Mouse (Mus musculus) adrenal gland, adult 8-10 months (tissue): ENCODE results near the gene Tsc22d3. TPM values are rescaled to one million over a fixed set of nuclear protein-coding genes. Genes with fewer than 3 reads are reported as not detected.
A peak's percentile ranks its signal among the peaks of the same experiment; 100 is the strongest.
"Not testable (repeated sequence)": the region's sequence is repeated elsewhere in the genome, so short reads cannot be mapped to it uniquely, and the experiment has no call there.

Source experiments
- DNase-seq: peaks from one replicate; pipeline ENCODE4 v3.0.0; 2022
- total RNA-seq, 4 experiments: library from RNA; stranded (reverse); gene quantifications; 2 replicates each; pipeline ENCODE4 v1.2.4; 2022

Gene Tsc22d3
- total RNA-seq, 4 experiments from 2014 or later, result 95.1 to 116 (median 103) TPM

DNA sequence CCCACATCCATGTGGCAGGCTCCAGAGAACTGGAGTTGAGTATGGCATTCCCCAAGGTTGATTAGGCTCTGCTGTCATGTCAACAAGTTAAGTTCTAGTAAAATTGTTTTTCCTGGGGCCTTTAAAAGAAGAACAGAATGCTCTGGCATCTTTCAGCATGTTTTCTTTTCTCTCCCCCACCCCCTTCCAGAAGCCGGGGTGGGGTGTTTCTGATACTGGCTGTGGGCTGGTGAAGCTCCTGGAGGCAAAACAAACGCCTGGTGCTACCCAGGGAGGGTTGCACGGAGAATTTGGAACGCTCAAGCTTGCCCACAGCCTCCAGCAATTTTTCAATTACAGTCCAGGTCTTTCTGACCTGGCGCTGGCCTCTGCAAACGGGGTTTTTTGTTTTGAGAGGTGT lies 73.2 kb downstream of the Tsc22d3 start:
- DNase-seq, result no peak

DNA sequence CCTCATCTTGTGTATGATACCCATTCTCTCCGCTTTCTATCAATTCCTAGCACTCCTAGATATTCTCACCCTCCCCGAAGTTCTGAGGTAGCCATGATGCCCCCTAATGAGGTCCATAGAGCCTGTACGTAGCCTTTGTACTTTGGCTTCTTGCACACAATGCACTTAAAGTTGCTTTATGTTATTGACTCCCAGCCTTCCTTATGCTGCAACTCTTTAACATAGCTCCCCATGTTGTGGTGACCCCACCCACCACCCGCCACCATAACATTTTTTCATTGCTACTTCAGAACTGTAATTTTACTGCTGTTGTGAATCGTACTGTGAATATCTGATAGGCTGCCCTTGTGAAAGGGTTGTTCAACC lies 74.2 kb downstream of the Tsc22d3 start:
- no peak for DNase-seq

DNA sequence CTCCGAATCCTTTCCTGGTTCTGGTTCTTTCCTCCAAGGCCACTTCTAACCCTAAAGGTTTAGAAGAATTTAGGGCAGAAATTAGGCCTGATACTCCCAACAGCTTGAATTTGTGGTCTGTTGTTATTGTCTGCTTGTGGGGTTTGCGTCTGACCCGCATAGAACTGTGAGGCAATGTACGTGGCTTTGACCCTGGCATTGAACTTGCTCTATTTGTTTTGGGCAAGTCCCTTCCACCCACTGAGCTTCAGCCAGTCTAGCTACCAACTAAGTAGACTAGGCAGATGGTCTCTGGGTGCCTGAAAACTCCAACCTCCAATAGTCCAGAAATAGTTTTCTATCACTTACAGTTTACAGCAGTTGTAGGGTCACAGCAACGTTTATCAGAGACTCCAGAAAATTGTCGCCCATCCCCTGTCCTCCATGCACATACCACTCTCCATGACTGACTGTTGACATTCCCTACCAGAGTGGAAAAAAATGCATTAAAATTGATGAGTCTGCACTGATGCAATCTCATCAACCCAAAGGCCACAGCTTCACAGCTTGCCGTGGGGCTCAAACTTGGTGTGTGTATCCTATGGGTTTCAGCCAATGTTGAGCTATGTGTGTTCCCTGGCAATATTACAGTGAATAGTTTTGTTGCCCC lies 74.7 kb downstream of the Tsc22d3 start:
- no peak for DNase-seq

DNA sequence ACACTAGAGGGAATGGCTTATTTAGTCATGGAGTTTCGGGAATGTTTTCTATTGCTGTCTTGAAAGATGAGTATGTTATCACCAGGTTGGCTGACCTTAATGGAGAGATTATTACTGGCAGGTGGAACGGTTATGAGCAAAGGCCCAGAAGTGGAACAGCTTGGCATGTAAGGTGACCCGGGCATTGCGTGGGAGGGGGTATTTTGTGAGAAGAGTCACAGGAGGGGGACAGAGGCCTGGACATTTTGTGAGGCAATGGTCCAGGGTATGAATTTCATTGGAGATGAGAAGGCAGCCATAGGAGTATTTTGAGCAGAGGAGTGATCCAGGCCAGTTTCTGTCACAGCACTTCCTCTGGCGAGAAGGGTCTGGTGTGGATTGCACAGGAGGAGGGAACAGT lies 76.2 kb downstream of the Tsc22d3 start:
- no peak for DNase-seq

DNA sequence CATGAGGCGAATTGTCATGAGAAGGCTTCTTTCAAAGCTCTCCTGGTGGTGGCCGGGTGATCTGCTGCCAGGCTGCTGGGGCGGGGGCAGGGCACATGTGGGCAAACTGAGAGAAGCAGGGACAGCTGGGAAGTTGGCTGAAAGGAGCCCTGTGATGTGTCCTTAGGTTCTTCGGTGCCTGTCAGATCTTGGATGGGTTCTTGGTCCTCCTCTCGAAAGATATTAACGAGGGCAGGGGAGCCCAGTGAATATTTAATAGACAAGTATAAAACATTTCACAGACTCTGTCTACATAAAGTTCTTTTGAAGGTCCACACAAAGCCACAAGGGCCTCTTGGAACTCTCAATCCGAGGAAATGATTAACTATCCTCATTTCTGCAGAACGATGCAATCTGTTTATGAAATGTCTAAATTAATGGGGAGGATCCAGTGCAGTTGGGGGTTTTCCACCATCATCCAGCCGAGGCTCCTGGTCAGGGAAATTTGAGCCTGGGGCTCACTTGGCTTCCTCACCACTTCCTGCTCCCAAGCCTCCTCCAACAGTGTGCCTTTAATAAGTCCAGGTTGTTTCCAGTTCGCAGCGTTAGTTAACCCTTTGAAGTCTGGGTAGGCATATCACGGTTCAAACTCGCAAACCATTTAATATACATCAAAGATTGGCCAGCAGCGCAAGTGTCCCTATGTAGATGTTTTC lies 78.2 kb downstream of the Tsc22d3 start:
- no peak for DNase-seq

DNA sequence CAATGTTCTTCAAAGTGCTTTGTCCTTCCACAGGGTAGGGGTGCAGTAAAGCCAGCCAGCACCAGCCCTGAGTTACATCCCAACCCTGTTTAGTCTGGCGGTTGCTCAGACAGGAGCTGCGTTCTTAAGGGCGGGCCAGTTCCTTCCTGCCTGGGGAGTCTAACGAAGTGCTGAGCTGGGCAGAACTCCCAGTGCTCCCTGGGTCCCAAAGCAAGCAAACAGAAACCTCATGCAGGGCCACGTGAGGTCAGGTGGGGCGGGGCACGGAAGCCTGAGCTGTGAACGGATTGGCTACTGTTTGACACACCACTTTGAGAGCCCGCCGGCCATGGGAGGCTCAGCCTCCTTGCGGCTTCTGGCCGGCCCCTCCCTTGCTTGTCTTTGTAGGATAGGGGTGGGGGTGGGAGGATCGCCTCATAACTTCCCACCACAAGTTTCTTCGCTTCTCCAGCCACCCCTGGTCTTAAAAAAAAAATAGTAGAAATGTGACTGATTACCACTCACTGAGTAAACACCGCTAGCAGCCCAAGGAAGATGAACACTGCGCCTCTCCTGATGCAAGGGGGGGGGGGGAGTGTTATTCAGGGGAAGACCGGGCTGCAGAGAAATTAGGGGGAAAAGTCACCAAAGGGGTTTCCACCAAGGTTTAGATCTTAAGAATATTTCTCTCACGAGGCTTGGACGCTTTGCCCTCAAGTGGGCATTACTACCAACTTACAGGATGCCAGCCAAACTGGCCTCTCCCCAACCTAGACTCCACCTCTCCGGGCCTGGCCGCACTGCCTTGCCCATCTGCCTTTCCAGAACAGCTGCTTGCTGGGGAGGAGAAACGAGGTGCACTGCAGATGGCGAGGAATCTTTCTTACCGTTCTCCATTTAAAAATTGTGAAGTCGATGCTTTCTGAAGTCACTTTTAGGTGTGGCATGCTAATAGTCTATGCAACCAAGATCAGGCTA lies 80.0 kb downstream of the Tsc22d3 start:
- peak; percentile 91 for DNase-seq

DNA sequence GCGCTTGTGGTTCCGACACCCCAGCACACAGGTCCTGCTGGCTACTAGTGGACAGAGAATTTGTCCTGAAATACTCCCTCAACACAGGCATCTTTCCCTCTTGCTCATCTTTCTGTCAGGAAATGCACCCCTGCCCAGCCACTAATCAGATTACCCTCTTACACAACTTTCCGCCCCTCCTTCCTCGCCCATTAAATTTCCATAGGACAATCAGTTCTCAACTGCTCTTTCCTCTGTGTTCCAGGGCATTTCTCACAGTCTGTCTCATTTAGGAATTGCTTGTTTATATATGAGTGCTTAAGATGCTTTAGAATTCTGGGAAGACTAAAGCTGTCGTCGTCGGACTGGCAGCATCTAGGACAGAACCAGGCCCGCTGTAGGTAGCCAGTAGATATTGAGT lies 82.1 kb downstream of the Tsc22d3 start:
- DNase-seq, result no peak

DNA sequence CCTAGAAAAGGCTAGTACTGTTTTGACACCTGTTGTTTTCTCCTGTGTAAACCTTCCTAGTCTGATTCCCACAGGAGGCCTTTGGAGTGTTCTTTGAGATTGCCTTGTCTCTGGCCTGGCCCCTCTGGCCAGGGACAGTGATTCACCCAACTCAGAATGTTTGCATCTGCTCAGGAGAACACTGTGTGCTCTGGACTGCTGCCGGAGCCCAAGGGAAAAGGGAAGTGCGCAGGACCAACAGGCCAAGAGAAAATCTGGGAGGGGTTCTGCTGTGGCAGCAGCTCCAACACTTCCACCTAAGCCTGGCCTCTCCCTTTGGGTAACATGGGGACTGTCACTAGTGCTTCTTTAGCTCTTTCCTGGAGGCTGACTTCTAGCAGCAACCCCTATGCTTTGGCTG lies 87.1 kb downstream of the Tsc22d3 start:
- DNase-seq, result no peak

DNA sequence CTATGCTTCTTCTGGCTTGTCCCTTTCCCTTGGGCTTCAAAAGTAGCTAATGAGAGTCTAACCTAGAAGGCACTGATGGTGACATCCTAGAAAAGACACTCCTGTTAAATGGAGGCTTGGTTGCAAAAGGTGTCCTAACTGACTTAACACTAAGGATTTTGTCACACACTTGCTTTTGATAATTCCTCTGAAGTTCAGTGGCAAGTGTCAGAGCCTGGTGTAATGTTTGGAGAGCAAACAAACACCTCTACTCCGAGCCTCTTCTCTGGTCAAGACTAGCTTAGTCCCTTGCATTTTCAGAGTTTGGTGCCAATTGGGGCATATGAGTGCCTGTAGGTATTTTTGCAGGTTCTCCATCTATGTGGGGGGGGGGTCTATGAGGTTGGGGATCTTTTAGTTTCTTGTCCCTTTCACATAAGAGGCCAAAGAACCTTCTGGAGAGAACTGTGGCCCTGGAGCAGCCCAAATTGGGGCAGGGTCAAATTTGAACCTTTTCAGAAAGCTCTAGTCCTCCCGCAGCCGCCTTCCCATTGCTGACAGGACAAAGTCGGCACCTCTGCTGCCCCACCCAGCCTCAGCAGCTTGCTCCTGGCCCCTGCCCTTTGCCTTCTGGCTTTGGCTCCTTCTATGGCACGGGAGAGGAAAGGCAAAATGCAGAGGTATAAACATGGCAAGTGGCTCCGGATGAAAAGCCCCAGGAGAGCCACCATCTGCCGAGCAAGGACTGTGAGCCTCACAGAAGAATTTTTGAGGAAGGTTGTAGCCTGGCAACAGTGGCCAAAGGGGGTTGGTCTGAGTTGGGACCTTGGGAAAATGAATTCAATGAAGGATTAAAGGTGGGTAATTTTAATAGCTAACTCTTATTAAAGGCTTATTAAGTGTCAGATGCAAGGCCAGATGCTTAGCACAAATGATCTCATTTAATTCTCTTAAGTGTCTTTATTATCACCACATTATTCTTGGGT lies 88.5 kb downstream of the Tsc22d3 start:
- no peak for DNase-seq

DNA sequence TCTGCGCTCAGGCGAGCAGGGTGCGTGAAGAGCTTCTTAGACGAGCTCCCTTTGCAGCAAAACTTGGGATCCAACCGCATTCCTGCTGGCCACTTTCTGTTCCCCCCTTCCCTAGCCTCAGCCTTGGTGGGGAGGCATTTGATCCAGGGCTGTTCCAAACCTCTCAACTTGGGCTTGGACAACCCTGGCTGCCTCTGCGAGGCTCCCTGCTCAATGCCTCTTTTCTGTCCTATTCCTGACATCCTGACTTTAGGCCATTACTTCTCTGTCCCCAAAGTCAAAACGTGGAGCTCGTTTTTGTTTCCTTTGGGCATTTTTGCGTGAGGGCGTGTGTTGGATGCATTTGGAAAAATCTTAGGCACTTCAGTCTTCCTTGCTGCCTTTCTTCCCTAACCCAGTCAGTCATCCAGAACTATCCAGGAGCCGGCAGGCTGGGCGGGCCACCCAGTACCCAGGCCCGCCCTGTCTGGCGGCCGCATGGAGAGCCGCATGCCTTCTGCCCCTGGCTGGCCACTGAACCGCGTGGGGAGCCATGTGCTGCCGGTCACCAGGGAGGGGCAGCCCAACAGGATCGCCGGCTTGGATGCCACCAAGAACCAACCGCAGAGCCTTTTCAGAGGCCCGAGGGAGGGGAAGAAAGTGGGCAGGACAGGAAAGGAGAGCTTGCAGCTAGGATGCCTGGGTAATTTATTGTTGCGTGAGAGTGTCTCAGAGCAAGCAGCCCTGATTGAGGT lies 89.6 kb downstream of the Tsc22d3 start:
- peak; percentile 78 for DNase-seq

DNA sequence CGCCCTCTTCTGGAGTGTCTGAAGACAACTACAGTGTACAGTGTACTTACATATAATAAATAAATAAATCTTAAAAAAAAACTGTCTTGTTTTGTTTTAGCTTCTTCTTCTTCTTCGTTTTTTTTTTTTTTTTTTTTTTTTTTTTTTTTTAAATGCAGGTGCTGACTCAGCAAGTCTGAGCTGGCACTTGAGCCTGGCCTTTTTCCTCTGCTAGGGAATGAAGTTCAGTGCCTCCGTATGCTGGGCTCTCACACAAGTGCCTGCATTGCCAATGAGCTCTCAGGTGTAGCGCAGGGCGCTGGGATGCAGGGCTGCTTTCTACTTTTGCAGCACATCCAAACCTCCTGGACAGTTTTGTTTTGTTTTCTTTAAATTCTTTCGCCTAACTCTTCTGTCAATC lies 90.6 kb downstream of the Tsc22d3 start:
- no peak for DNase-seq

DNA sequence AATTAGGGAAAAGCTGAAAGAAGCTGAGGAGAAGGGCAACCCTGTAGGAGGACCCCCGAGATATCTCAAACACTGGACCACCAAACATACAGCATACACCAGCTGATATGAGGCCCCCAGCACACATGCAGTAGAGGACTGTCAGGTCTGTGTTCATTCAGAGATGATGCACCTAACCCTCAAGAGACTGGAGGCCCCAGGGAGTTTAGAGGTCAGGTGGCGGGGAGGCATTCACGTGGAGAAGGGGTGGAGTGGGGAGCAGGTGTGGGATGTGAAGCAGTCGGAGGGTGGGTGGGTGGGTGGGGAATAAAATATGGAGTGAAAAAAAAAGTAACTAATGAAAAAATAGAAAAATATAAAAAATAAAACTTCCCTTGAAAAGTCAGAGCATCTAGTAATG lies 91.7 kb downstream of the Tsc22d3 start:
- not testable (repeated sequence) for DNase-seq

DNA sequence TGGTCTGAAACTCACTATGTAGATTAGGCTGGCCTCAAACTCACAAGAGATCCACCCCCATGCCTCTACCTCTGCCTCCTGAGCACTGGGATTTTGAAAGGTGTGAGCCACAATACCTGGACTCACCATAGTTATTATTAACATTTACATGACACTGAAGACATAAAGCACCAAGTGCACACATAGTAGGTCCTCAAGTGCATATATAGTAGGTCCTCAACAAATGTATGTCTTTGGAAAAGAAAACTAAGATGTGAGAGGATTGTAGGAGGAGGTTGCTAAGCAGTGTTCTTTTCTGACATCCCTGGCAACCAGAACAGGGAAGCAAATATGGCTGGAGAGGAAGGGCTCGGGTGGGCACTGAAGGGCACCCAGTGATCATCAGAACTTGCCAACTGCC lies 93.1 kb downstream of the Tsc22d3 start:
- DNase-seq, result no peak

DNA sequence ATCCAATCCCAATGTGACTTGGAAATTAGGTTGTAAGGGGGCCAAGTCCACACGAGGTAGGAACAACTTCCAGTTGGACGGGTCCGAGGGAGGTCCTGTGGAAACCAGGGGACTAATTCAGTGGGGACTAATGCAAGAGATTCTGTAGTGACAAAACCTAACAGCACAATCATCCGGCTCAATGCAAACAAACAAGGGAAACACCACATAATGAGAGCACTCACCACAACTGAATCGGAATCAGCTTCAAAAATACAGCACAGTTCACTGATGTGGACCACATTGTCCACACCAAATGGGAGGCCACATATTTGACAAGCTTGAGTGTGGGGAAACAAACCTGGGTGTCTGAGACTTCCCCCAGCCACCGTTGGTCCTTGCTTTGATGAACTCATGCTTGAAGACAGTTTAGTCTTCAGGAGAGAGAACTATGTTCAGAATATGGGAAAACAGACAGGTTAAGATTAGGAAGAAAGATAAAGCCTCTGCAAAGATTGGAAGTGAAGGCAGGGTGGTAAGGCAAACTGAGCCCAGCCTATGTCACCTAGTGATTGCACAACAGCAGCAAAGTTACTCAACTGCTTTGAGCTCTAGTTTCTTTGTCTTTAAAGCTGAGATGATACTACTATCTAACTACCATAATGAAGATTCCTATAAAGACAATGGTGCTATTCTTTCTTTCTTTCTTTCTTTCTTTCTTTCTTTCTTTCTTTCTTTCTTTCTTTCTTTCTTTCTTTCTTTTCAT lies 93.9 kb downstream of the Tsc22d3 start:
- DNase-seq, result no peak

DNA sequence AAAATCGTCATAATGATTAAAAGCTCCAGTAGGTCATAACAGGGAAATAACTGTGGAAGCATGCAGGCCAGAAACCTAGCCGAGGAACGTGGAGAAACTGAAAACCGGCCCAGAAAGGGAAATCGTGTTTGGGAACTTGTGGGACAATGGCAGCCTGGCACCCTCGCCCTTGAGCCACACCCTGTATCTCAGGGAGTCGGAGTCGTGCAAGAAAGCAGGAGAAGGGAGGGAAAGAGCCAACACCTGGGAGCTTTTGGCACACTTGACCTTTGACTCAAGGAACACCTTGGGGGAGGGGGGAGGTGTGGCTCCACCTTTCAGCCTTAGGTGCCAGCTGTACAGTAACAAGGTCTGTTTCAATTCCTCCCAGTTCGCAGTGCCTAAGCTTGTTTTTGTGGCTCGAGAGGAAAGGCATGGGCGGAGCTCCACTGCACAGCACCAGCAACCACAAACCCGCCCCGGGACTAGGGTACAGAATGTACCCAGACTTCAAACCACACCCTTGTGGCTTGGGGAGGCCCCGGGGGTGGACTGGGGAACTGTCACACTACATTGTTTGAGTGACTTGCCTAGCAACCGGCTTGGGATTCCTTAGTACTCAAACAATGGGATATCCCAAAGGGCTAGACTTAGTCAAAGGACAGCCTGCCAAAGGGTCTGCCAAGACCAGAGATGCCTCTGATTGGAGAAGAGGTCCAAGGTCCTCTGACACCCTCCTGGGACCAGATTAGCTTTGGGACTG lies 94.8 kb downstream of the Tsc22d3 start:
- DNase-seq, result peak; percentile 65

DNA sequence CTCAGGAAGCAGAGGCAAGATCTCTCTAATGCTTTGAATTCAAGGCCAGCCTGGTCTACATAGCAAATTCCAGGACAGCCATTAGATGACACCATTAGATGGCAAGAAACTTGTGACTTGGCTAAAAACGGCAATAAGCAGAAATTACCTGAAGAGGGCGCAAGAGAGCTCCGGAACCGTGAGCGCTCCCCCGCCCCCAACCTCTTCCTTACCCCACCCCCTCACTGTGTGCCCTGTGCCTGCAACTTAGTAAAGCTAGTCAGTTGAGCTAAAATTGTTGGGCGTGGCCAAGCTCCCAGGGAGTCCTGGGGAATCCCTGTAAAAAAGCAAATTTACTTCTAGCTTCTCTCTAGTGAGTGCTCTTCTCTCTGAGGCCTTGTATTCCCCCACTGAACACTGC lies 96.6 kb downstream of the Tsc22d3 start:
- DNase-seq, result no peak

DNA sequence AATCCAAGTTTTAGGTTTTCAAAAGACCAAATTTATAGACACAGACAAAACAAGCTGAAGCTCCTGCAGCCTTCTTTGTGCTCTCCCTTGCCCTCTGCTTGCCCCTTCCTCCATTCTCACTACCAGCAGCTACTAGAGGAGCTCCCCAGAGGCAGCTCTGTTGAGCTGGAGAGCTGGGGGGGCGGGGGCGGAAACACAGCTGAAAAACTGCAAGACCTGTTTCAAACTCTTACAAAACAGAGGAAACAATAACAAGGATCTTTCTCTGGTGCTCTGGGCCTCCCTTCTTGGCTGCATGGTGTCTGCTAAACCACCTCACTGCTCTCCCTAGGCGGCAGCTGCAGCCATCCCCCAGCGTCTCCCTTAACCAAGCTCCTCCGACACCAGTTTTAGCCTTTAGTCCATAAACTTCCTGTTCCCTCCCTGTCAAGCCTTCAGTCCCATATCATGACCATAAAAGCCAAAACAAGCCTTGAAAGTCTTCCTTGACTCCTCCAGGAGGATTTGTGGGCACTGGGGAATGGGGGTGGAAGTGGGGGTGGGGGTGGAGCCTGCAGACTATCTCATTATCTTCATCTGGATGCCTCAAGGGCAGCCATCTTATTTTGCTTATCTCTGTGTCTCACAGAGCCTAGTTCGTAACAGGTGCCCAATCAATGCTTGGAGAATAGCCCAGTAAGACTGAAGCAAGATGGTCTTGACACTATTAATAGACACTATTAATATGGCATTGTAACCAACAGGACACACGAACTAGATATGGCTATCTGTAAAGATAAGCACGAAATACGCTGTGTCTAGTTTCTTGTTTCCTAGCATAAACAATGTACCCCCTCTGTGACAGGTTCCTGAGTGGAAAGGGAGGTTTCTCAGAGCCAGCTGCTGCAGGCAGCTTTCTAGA lies 98.8 kb downstream of the Tsc22d3 start:
- DNase-seq, result no peak

DNA sequence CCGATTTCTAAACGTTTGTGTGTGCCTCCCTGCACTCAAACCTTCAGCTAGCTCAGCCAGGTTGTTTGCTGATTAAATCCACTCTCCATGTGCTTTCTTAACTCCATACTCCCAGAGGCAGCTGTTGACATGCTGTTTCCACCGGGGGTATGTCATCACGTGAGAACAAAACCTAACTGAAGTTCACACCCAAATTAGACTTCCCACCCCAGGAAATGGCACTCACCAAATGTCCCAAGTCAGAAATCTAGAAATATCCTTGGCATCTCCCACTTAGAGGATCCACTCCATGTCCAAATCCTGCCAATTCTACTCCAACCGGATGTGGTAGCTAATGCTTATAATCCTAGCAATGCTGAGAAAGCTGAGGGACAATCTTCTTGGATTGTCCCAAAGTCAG lies 100.2 kb downstream of the Tsc22d3 start:
- DNase-seq, result no peak

DNA sequence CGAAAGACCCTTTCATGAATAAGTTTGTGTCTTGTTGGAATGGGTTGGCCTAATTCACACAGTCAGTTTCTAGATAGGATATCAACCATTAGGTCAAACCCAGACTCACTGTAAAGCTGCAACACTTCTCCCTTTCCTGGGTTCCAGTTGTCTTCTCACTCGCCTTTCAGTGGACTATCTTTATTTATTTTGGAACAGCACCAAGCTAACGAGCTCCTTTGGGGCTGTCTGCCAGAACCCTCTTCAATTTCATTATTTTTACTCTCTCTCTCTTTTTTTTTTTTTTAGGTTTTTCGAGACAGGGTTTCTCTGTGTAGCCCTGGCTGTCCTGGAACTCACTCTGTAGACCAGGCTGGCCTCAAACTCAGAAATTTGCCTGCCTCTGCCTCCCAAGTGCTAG lies 102.0 kb downstream of the Tsc22d3 start:
- DNase-seq, result not testable (repeated sequence)
